In the genomic region with DNA sequence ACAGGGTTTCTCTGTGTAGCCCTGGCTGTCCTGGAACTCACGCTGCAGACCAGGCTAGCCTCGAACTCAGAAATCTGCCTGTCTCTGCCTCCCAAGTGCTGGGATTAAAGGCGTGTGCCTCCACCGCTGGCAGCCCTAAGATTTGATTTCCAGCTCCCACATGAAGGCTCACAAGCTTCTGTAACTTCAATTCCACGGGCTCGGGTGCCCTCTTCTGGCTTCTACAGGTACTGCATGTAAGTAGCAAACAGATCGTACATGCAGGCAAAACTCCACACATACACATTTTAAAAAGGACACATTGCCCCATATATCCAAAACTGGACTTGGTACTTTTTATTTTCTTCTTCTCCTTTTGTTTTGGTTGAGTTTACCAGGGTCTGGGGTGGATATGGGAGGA, we compare ENCODE assay signal across 10 mouse cellular contexts. TPM values are rescaled to one million over a fixed set of nuclear protein-coding genes. Genes with fewer than 3 reads are reported as not detected.
A peak's percentile ranks its signal among the peaks of the same experiment; 100 is the strongest.
DNase-seq lines count a peak whose midpoint lies in the region; TF ChIP-seq lines count a peak whose summit lies in the region.
"Had no signal": no experiment of that assay in that cellular context is flagged by ENCODE, and none has a peak within 500 bp of the region (broad histone marks: within the 10 kb centered on the region; RNA-seq: fewer than 3 reads in every experiment).

No protein-coding gene starts in this region.

- TF ChIP-seq CTCF in gastrocnemius, adult 2 months (IDR thresholded peaks at IDR 0.05) = peak; percentile 33; the same call in 1 of the 2 replicates

- intact Hi-C loops in gastrocnemius, adult 2 months (cut with DNase I) = no loop called here

- no peak for DNase-seq in gastrocnemius, adult 2 months
- no peak for DNase-seq in gastrocnemius, adult 8-10 months (ENCODE audit: low spot score in 2 of 2)
- DNase-seq in lung, postnatal 10 days = peak; percentile 1
- no peak for DNase-seq in lung, postnatal 4 days
- DNase-seq in c-Kit-positive CD71-positive TER-119-positive erythroid progenitor cells, embryonic 14.5 days (ENCODE audit: low spot score) = peak; percentile 11
- peak; percentile 3 for DNase-seq in thymus, postnatal 0 days (ENCODE audit: low spot score)
- DNase-seq in spleen, postnatal 36 days (ENCODE audit: low spot score in 2 of 2) = no peak
- no peak for DNase-seq in heart, adult 8-10 months (ENCODE audit: low spot score)

- H3K4me3 ChIP-seq in gastrocnemius, adult 2 months = no peak overlapping the region

- H3K27ac ChIP-seq in gastrocnemius, adult 2 months = no peak overlapping the region

RNA-seq across cellular contexts. Expression of gene Esx1, which starts 48.1 kb away (rescaled TPM):
- total RNA-seq in gastrocnemius, adult 2 months (2021) = not detected
- total RNA-seq in gastrocnemius, adult 8-10 months (2022) = not detected
- 0.09 TPM in 1 of 2 replicates, not detected in the other for polyA plus RNA-seq in thymus, postnatal 0 days (2015; fragmentation: Nextera tagmentation; extraction: Ambion mirVana)
- total RNA-seq in heart, adult 8-10 months (2022) = not detected
- total RNA-seq: heart, adult 18-20 months had no signal
- polyA plus RNA-seq: stomach, embryonic 14.5 days had no signal

Comparison
In these comparisons a context has a peak if more than half of its experiments do, and no peak if none do; other contexts are left out.
1. DNase-seq: peak in lung, postnatal 10 days (single experiment), c-Kit-positive CD71-positive TER-119-positive erythroid progenitor cells, embryonic 14.5 days (single experiment) and thymus, postnatal 0 days (single experiment); none in gastrocnemius, adult 2 months (single experiment), gastrocnemius, adult 8-10 months (0 of 2), lung, postnatal 4 days (0 of 2), spleen, postnatal 36 days (0 of 2) and heart, adult 8-10 months (single experiment).